Mouse (Mus musculus) lung, embryonic 14.5 days (tissue): ENCODE measurements around the gene Cnrip1. TPM values are rescaled to one million over a fixed set of nuclear protein-coding genes. Genes with fewer than 3 reads are reported as not detected.
"Not testable (repeated sequence)": the region's sequence is repeated elsewhere in the genome, so short reads cannot be mapped to it uniquely, and the experiment has no call there.

ENCODE experiments used
- ATAC-seq: fragments of 200-750 bp; cut with Nextera tagmentation; 2 replicates; pipeline ENCODE4 v1.8.0; 2017; ENCODE audit warnings: mild to moderate bottlenecking, moderate TSS enrichment, moderate library complexity; ENCODE audit not compliant: insufficient read depth
- DNase-seq: peaks from one replicate; pipeline ENCODE4 v3.0.0-alpha.2; 2015
- H3K27ac ChIP-seq: fragments of 300-500 bp; sonication (generic); 2 replicates; pipeline ENCODE4 v1.5.1; 2014; ENCODE audit warnings: low read depth, mild to moderate bottlenecking, moderate library complexity
- H3K27me3 ChIP-seq: fragments of 300-500 bp; sonication (generic); 2 replicates; pipeline ENCODE4 v1.6.1; 2014; ENCODE audit warnings: low read length, control low read depth; ENCODE audit not compliant: insufficient read depth
- H3K36me3 ChIP-seq: fragments of 300-500 bp; sonication (generic); 2 replicates; pipeline ENCODE4 v1.6.1; 2014; ENCODE audit warnings: control low read depth; ENCODE audit not compliant: insufficient read depth
- H3K4me1 ChIP-seq: fragments of 300-500 bp; sonication (generic); 2 replicates; pipeline ENCODE4 v1.6.1; 2014; ENCODE audit warnings: antibody characterized with exemption, control low read depth; ENCODE audit not compliant: insufficient read depth
- H3K4me2 ChIP-seq: fragments of 300-500 bp; sonication (generic); 2 replicates; pipeline ENCODE4 v1.6.1; 2014; ENCODE audit warnings: mild to moderate bottlenecking
- H3K4me3 ChIP-seq: fragments of 300-500 bp; sonication (generic); 2 replicates; pipeline ENCODE4 v1.5.1; 2014; ENCODE audit warnings: low read depth, low read length
- H3K9ac ChIP-seq: fragments of 300-500 bp; sonication (generic); 2 replicates; pipeline ENCODE4 v1.6.1; 2014
- H3K9me3 ChIP-seq: fragments of 300-500 bp; sonication (generic); 2 replicates; pipeline ENCODE4 v1.6.1; 2016; ENCODE audit warnings: low read depth, low read length, control low read depth
- CTCF ChIP-seq: IDR thresholded peaks from 2 replicates; pipeline ENCODE4 v1.5.1; 2016; ENCODE audit warnings: antibody characterized with exemption, low read depth
- WGBS: fragments of 180-500 bp; shearing (Covaris S2); extraction: QIAGEN DNeasy Blood & Tissue Kit; methylation state at CpG from one replicate; pipeline ENCODE4 v1.1.7; 2014; 5-methylcytosine and 5-hydroxymethylcytosine counted together
- polyA plus RNA-seq: library from polyadenylated mRNA; unstranded; fragments of >200 nt; fragmentation: Nextera tagmentation; extraction: Ambion mirVana; gene quantifications from 2 replicates; pipeline ENCODE4 v1.2.1, GENCODE M21; 2014

The Cnrip1 gene
- polyA plus RNA-seq, 1 experiment from 2014 or later: 36.5 TPM

DNA sequence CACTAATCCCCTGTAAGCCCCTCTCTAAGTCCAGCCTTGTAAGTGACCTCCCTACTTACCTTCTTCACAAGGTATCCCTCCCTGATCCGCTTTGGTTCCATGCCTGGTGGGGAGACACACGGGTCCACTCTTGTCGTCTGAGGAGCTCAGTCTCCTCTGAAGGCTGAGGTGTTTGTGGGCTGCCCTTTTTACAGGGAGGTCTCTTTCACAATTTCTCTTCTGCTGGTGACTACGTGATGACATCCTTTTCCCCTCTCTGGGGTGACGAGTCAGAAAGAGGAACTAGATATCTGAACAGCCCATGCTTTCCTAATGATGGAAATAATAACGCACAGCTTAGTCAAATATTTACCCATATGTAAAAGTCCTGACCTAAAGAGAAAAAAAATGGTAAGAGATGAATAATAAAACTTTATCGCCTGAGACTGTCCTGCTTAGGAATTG lies 42.9 kb upstream of the Cnrip1 start:
- Histone ChIP-seq H3K4me1 (no peaks in the 10 kb centered on the region), H3K27me3 (no peaks in the 10 kb centered on the region), H3K9me3 (no peaks in the 10 kb centered on the region), H3K4me2 (no peak overlapping the region), H3K9ac (no peak overlapping the region), H3K27ac (no peak overlapping the region), H3K4me3 (no peak overlapping the region), H3K36me3 (no peaks in the 10 kb centered on the region)
- no peak for TF ChIP-seq CTCF
- ATAC-seq: no peak
- WGBS: 40% methylated on average over 7 of the region's 7 CpGs
- DNase-seq: no peak

GRCm38 (mm10) chr11:17012948-17013347 lies 38.4 kb upstream of the Cnrip1 start:
- H3K36me3 ChIP-seq: no peaks in the 10 kb centered on the region
- no peak overlapping the region for H3K27ac ChIP-seq
- H3K27me3 ChIP-seq: no peaks in the 10 kb centered on the region
- no peak overlapping the region for H3K9ac ChIP-seq
- H3K9me3 ChIP-seq: no peaks in the 10 kb centered on the region
- no peak overlapping the region for H3K4me3 ChIP-seq
- no peak for ATAC-seq
- no peak for TF ChIP-seq CTCF
- DNase-seq: no peak
- H3K4me2 ChIP-seq: no peak overlapping the region
- H3K4me1 ChIP-seq: no peaks in the 10 kb centered on the region

- H3K9me3 ChIP-seq: no peaks in the 10 kb centered on the region; the same call in 1 of the 2 replicates
- no peak overlapping the region for H3K4me2 ChIP-seq
- H3K36me3 ChIP-seq: no peaks in the 10 kb centered on the region
- TF ChIP-seq CTCF: no peak
- H3K27ac ChIP-seq: no peak overlapping the region
- H3K9ac ChIP-seq: no peak overlapping the region
- no peak overlapping the region for H3K4me3 ChIP-seq
- no peaks in the 10 kb centered on the region for H3K4me1 ChIP-seq
- no peak for DNase-seq
- no peaks in the 10 kb centered on the region for H3K27me3 ChIP-seq
- WGBS: 89% methylated on average over 7 of the region's 7 CpGs
- no peak for ATAC-seq
Observed at GRCm38 (mm10) chr11:17019328-17019727, 32.1 kb upstream of the Cnrip1 start.

- 64% methylated on average over 6 of the region's 6 CpGs for WGBS
- Histone ChIP-seq H3K9me3 (no peaks in the 10 kb centered on the region; the same call in 1 of the 2 replicates), H3K27me3 (no peaks in the 10 kb centered on the region), H3K36me3 (no peaks in the 10 kb centered on the region), H3K4me2 (no peak overlapping the region), H3K4me1 (no peaks in the 10 kb centered on the region), H3K27ac (no peak overlapping the region), H3K9ac (no peak overlapping the region), H3K4me3 (no peak overlapping the region)
- DNase-seq (no peak), ATAC-seq (no peak)
- TF ChIP-seq CTCF: no peak
Observed at GRCm38 (mm10) chr11:17023206-17023605, 28.2 kb upstream of the Cnrip1 start.

DNA sequence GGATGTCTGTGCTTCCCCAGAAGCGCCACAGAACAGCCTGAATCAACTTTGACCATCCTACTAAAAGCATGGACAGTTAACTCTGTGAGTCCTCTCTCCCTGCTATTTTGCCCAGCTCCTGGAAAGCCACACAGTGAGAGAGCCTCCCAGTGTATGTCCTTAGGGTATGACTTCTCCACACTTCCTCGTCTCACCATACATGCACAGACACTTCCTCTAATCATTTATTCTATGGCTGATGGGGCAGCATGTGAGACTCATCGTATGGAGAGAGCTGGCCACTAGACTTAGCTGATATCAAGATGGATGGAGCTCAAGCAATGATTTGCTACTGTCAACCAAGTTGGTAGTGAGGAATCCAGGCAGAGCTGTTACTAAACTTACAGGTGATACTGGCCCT lies 27.4 kb upstream of the Cnrip1 start:
- H3K9ac ChIP-seq: no peak overlapping the region
- DNase-seq (no peak), ATAC-seq (no peak)
- no peak overlapping the region for H3K27ac ChIP-seq
- no peaks in the 10 kb centered on the region for H3K4me1 ChIP-seq
- no peaks in the 10 kb centered on the region for H3K27me3 ChIP-seq
- H3K9me3 ChIP-seq: no peaks in the 10 kb centered on the region
- H3K4me2 ChIP-seq: no peak overlapping the region
- no peak overlapping the region for H3K4me3 ChIP-seq
- TF ChIP-seq CTCF: no peak
- no peaks in the 10 kb centered on the region for H3K36me3 ChIP-seq
- WGBS: 68% methylated on average over 3 of the region's 3 CpGs

- Histone ChIP-seq H3K4me1 (no peaks in the 10 kb centered on the region), H3K4me2 (no peak overlapping the region), H3K27me3 (no peaks in the 10 kb centered on the region), H3K4me3 (no peak overlapping the region), H3K9ac (no peak overlapping the region), H3K27ac (no peak overlapping the region), H3K36me3 (no peaks in the 10 kb centered on the region), H3K9me3 (no peaks in the 10 kb centered on the region)
- no peak for DNase-seq
- WGBS: 86% methylated on average over 2 of the region's 2 CpGs
- no peak for ATAC-seq
- TF ChIP-seq CTCF: no peak
Observed at GRCm38 (mm10) chr11:17045806-17046205, 5.6 kb upstream of the Cnrip1 start.

GRCm38 (mm10) chr11:17052476-17053049 lies 1.2 kb downstream of the Cnrip1 start:
- peak overlapping the region; percentile 68 for H3K9ac ChIP-seq
- H3K36me3 ChIP-seq: no peaks in the 10 kb centered on the region
- H3K4me2 ChIP-seq: peak overlapping the region; percentile 64
- 0 out of 2 replicates have a peak, but pooled peaks cover 6% of the 10 kb centered on the region for H3K4me1 ChIP-seq
- H3K9me3 ChIP-seq: no peaks in the 10 kb centered on the region
- H3K27me3 ChIP-seq: no peaks in the 10 kb centered on the region
- no peak for TF ChIP-seq CTCF
- ATAC-seq (no peak), DNase-seq (peak; percentile 4)
- 0 out of 2 replicates have a peak overlapping the region, but pooled peaks have one; percentile 79 for H3K27ac ChIP-seq
- H3K4me3 ChIP-seq: peak overlapping the region; percentile 59
- 21% methylated on average over 6 of the region's 6 CpGs for WGBS

DNA sequence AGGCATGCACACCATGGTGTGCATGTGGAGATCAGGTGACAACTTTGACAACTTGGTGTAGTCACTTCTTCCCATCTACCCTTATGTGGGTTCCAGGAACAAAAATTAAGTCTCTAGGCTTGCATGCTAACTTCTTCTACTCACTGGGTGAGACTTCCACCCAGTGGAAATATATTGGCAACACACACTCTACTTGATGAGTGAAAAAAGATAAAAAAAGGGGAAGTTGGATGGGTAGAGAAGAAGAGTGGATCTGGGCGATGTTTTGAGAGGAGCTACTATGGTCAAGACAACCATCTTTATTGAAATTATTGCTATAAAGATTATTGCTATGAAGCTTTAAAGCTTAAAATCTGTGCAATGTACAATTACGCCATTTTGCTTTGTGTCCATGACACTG lies 18.0 kb downstream of the Cnrip1 start:
- H3K27me3 ChIP-seq, H3K4me1 ChIP-seq, ATAC-seq, H3K4me2 ChIP-seq, H3K9ac ChIP-seq, H3K36me3 ChIP-seq, DNase-seq, H3K9me3 ChIP-seq, H3K27ac ChIP-seq, H3K4me3 ChIP-seq: not testable (repeated sequence)
- WGBS: 94% methylated on average over 2 of the region's 2 CpGs
